Mouse (Mus musculus) ovary, postnatal 14 days (tissue): ENCODE measurements around the gene Jak2.

ENCODE experiments used
- DNase-seq: peaks from one replicate; pipeline ENCODE4 v3.0.0; 2022; ENCODE audit warnings: low spot score

The Jak2 gene

DNA sequence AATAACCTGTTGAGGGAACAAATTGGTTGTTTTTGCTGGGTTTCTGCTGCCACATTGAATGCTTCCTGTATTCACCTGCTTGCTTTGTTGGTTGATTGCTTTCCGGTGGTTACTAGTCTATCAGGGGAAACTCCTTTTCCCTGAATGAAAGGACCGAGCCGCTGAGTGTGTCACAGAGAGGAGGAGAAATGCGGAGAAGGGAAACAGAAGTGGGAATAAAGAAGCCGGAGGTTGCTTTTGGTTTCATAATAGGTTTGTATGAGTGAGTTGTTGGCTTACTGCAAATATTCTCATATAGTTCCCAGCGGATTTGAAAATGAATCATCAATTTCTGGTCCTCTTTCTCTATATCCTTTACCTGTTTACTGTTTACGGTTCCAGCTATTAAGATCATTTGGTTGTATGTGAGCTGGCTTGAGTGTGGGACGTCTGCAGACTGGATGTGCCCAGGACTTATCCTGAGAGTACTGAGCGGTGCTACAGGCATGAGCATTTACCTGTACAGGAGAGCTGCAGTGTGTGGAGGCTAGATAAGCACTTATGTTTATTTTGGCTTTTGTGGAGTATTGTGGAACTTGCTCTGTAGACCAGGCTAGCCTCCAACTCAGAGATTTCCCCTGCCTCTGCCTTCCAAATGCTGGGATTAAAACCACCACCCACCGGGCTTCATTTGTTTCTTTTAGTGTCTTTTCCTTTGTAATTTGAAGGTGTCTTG, 1.4 kb downstream of the Jak2 start:
- DNase-seq, result no peak

DNA sequence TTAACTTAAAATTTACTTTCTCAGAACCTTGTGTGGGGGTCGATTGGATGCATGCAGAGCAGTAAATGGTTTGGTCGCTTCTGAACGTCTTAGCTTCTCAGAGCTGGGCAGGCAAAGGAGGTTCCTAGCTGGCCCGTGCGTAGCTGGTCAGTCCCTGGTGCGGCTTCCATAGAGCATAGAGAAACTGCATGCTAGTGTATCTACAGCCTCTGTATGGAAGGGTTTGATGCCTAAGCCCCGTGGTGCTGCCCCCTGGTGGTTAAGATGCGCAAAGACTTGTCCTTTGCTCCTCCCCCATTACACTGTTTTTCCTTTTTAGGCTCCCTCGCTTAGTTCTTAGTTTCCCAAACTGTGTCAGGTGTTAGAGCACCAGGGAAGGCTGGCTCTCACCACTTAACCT, 2.1 kb downstream of the Jak2 start:
- peak; percentile 76 for DNase-seq

DNA sequence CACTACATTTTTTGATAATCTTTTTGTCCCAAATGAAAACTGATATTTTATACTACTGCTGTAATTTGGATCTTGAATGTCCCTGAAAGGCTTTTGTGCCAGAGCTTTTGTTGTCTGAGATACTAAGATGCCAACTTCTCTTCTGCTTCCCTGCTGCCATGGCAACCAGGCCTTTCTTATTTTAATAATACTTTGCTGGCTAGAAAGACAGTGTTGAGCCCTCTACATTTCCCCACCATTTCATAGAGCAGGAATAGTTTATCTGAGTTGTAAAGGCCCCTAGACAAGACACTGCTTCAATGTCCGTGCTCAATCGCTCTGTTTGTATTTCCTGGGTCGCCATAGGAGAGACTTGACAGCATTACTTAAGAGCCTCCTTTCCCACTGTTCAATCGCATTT, 3.0 kb downstream of the Jak2 start:
- DNase-seq, result no peak

DNA sequence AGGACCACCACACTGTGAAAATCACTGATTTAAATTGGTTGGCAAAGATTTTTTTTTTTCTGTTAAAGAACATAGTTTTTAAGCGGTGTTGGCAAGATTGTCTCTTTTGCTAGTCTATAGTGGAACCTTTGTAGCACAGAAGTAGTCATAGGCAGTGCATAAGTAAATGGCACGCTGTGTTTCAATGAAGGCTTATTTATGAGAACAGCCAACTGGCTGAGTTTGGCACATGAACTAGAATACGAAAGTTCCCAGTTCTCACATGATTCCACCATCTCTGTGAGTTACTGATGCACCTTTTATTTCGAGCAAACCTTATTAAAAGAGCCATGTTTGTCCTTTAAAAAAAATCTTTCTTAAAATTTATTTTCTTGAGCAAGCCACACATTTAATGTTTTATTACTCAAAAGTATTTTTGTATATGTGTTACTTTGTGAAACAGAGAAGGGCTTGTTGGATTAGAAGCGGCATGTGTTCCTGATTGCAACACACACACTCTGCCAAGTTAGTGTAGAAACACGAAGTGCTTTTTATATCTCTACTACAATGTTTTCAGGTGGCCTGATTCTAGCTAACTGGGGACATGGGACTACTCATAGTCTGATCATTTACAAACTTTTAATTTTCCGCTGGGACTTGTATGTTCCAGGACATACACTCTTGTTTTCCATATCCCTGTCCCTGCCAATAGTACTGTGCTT, 3.8 kb downstream of the Jak2 start:
- DNase-seq, result no peak

DNA sequence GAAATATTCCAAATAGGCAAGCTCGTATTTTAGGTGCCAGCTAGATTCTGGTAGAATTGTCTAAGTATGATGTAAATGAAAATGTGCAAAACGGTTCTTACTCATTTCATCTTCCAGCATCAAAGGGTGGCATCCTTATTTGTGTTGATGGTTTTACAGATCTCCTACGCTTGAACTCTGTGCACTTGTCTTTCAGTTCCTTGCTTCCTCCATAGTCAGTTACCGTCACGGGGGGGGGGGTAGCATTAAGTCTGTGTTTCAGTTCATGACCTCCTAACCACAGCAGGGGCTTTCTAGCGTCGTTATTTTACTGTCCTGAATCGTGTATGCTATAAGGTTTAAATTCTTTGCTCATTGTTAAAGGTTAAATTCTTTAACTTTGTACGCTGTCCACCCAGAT, 10.0 kb downstream of the Jak2 start:
- no peak for DNase-seq

DNA sequence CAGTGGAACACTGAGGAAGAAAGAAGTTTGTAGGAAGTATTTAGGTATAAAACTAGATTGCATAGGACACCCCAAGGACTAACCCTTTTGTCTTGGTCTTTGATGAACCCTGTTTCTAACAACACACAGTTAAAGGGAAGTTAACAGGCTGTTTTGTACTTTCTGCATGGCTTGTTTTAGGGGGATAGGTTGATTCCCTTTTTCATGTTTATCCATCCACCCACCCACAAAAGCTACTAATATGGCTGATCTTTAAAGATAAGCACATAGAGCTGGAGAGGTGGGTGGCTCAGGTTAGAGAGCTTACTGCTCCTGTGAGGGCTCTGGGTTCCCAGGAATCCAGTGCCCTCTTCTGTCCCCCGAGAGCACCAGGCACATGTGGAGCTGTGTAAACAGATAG, 11.9 kb downstream of the Jak2 start:
- no peak for DNase-seq

DNA sequence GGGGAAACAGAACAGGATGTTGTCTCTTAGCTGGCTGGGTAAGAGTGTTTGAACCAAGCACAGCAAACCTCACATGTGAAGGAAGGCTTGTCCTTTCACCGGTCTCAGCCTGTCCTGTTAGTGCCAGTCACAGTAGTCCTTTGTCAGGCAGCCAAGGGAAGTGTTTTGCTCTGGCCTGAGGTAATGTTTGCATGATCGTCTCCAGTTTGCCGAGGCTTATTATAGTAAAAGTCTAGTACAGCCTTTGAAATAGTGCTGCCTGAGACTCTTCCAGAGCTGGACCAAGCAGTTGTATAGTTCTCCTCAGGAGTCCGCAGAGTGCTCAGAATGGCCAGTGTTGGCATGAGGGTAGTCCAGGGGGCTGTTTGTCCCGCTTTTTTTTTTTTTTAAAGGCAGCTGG, 13.9 kb downstream of the Jak2 start:
- DNase-seq, result no peak

DNA sequence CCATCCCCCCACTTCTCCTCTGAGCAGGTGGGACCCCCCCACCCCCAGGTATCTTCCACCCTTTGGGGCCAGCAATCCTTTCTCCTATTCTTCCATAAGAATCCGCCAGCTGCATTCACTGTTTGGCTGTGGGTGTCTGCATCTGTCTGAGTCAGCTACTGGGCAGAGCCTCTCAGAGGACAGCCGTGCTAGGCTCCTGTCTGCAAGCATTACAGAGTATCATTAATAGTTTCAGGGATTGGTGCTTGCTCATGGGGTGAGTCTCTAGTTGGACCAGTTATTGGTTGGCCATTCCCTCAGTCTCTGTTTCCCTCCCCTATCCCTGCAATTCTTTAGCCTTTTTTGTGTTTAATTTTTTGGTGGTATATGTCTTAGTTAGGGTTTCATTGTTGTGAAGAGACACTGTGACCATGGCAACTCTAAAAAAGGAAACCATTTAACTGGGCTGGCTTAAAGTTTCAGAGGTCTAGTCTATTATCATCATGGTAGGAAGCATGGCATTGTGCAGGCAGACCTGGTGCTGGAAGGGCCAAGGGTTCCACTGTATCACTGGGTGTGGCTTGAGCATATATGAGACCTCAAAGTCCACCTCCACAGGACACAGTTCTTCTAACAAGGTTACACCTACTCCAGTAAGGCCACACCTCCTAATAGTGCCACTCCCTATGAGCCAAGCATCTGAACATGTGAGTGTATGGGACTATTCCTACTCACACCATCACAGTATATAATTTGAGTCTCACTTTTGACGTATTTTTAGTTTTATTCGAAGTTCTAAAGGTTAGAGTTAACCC, 15.6 kb downstream of the Jak2 start:
- no peak for DNase-seq

DNA sequence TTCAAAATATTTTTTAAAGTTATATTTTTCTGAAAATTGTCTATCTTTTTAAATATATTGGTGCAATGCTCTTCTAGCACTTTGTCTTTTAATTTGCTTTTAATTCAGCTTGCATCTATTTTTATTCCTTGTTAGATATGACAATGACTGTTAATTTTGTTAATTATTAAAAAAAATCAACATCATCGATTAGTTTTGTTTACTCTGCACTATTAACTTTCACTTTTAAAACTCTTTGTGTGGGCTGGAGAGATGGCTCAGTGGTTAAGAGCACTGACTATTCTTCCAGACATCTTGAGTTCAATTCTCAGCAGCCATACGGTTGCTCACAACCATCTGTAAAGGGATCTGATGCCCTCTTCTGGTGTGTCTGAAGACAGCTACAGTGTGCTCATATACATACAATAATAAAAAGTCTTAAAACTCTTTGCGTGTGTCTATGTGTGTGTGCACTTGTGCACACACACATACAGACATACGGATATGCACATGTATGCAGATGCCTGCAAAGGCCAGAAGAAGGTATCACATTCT, 17.2 kb downstream of the Jak2 start:
- no peak for DNase-seq

DNA sequence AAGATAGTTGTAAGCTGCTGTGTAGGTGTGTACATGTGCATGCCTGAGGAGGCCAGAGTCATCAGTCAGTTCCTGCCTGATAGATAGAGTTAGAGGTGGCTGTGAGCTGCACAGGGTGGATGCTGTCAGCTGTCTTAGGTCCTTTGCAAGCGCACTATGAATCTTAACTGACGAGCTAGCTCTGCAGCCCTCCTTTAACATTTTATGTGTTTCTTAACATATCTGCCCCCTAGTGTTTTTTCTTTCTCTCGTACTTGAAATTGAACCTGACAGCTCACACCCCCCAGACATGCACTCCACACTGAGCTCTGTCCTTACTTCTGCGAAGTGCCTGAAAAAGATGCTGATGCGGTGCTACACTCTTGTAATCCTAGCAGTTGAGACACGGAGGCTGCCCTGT, 18.6 kb downstream of the Jak2 start:
- DNase-seq, result no peak

DNA sequence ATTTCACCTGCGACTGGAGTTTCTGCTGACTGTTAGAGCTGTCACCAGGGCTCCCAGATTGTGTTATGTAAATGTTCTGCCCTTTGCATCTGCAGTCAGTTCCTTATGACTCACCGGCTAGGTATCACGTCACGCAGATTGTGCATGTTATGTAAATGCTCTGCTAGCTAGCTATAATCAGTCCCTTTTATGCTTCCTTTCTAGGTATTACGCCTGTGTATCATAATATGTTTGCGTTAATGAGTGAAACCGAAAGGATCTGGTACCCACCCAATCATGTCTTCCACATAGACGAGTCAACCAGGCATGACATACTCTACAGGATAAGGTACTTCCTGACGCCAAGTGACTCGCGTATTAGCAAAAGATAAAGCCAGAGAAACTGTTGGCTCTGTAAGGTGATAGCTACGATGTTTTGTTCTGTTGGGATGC, 19.5 kb downstream of the Jak2 start:
- no peak for DNase-seq

DNA sequence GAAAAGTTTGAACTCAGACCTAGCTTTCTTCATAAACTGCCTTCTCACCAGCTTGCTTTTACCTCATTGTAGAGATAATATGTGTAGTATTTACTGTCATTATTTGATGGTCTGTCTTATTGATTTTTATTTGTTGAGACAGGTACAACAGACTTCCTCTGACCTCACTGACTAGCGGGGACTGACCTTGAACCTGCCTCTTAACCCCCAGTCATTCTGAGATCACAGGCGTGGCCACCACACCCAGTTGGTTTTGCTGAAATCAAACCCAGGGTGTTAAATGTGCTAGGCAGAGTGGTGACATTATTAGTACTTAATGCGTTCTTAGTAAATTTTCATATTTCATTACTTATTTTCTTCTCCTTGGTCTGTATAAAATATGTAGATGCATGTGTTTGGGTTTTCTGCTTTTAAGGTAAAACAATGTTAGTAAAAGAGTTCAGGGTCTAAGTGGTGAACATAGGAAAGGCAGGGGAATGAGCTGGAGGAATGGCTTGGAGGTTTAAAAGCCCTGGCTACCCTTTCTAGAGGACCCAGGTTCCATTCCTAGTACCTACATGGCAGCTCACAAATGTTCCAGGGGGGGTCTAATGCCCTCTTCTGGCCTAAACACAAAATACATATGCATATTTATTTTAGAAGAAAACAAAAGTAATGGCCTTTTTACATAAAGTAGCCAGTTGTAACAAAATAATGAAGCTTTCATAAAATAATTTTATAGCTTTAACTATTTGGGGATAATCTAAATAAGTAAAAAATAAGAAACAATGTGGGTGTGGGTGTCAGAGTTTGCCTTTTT, 20.6 kb downstream of the Jak2 start:
- DNase-seq, result no peak

DNA sequence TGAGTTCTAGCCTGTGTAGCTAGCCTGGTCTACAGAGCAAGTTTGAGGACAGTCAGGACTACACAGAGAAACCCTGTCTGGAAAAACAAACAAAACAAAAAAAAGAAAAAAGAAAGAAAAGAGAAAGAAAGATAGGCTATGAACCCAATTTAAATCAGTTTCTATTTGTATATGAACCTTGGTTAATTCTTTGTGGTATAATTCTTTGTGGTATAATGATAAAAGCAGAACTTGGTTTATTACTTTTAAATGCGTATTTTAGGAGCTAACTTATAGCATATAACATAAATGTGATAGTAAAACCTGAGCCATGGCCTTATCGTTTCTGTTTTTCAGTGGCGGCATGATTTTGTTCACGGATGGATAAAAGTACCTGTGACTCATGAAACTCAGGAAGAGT, 24.8 kb downstream of the Jak2 start:
- DNase-seq, result no peak

DNA sequence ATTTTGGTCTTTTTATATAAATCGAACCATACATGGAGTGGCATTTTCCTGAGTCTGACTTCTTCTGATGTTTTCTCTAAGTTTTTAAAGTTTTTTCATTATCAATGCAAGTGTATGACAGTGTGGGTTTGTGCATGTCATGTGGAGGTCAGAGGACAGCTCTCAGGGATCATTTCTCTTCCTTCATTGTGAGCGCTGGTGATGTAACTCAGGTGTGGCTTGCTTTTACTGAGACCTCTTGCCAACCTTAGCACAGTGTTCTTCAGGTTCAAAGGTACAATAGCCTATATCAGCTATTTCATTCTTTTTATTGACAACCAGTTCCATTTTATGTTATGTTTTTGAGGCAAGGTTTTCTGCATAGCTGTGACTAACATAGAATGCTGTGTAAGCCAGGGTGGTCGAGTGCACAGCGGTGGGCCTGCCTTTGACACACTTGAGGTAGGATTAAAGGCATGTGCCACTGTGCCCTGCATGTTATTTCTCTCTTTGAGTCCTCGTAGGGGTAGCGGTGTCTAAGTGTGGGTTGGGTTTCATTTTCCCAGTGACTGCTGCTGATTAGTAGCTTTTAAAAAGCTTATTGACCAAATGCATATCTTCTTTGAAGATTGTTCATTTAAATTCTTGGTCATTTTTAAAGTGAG, 27.4 kb downstream of the Jak2 start:
- DNase-seq, result no peak

DNA sequence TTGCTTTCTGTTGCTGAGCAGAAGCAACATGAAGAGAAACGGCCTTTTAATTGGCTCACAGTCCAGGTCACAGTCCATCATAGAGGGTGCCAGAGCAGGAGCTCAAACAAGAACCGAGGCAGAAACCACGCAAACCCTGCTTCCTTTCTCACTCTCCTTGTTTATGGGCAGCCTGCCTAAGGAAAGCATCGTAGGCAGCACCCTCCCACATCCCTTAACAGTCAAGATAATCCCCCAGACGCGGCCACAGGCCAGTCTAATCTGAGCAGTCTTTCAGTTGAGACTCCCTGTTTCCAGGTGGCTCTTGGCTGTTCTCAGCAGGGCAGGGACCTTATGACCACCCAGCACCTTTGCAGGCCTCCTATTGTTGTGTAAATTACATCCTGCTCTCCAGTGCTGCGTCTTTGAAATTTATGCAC, 33.8 kb downstream of the Jak2 start:
- DNase-seq, result no peak

DNA sequence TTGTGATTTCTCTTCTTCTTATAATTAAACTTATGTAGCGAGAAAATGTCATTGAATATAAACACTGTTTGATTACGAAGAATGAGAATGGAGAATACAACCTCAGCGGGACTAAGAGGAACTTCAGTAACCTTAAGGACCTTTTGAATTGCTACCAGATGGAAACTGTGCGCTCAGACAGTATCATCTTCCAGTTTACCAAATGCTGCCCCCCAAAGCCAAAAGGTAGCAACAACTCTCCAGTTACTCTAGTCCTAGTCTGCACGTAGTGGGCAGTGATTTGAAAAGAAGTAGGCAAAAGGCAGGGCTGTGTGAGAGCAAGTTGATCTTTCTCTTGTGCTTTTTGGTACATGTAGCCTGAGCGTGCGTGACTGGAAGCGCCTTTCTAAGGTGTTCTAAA, 36.2 kb downstream of the Jak2 start:
- no peak for DNase-seq

DNA sequence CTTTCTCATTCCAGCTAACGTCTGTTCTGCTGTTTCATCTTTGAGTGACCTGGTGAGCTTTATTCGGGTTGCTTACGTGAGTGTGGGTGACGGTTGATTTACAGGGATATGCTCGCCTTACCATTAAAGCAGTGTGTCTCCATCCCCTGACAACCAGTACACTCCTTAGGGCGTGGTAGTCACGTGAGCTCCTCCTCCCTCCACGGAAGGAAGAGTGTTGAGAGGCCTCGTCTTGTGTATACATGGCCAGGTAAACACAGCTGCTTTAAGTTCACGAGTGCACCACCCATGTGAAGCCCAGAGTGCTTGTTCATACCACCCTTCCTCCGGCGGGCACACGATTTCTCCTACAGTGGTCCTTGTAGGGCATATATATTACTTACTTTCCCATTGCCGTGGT, 39.9 kb downstream of the Jak2 start:
- DNase-seq, result no peak

DNA sequence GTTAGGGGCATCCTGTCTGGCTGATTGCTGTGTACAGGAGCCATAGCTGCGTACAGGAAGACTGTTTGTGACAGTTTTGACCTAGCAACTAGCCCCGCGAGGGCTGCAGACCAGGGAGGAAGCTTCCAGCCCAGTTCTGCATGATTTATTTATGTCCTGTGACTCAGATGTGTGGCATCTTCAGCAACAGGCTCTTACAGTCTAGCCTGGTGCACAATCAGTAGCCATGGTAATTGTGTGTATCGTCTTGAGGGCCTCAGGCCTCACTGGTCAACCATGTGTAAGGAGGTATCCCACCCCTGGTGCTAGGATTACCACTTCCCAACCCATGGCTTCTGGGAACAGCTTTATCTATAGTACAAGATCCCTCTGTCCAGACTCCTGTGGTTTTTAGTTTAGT, 40.9 kb downstream of the Jak2 start:
- DNase-seq, result no peak

DNA sequence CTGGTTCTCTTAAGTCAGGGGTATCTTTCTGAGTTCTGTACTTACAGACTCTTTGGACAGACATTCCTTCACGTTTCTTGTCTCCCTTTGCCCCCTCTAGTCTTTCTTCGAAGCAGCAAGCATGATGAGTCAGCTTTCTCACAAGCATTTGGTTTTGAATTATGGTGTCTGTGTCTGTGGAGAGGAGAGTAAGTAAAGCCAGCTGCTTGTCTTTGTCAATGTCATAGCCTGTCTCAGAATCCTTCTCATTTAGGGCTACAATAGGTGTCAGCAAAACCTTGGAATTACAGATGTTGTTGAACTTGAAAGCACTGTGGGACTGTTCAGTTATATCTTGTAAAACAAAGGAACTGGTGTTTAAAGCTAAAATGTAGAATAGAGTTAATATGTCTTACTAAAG, 43.1 kb downstream of the Jak2 start:
- no peak for DNase-seq

DNA sequence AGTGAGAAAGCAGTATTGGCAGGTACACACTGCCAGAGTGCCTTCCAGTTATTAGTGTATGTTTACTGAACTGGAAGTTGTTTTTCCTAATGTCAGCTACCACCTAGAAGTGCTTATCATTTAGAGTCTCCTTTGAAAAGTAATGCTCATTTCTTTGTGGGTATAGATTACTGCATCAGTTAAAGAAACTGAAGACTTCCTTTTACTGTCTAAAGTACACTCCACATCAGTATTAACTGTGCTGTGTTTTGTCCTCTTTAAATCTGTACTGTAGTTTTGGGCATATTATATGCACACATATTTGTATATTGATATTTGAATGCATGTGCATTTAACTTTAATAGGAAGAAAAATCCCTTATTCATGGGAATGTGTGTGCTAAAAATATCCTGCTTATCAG, 44.5 kb downstream of the Jak2 start:
- no peak for DNase-seq

DNA sequence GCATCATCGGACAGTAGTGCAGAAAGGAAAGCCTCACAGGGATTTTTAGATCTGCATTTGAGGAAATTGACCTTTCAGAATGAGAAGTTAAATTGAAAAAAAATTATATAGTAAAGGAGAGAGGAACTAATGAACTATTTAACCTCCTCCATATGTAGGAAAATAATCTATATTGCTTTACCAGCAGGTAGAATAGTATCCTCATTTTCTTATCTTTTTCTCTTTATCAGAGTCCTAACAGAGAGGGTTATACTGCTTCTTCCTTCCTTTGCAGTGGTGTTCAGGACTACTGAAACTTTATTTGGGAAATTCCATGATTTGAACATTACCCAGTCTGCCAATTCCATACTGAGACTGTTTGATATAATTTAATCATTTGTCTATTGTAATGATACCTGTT, 45.7 kb downstream of the Jak2 start:
- no peak for DNase-seq

DNA sequence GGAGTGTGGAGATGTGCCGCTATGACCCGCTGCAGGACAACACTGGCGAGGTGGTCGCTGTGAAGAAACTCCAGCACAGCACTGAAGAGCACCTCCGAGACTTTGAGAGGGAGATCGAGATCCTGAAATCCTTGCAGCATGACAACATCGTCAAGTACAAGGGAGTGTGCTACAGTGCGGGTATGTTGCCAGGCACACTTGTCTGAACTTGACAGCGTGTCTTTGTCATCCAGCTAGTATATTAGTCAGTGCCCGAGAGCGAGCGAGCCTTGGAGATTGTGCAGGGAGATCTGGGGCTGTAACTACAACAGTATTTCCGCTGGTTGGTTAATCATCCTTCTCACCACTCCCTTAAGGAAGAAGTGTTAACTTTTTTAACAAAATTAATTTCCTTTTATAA, 49.3 kb downstream of the Jak2 start:
- no peak for DNase-seq
